Mouse (Mus musculus): Measurements from ENCODE around the gene Olfr432. TPM values are rescaled to one million over a fixed set of nuclear protein-coding genes. Genes with fewer than 3 reads are reported as not detected.
"Not testable (repeated sequence)": the region's sequence is repeated elsewhere in the genome, so short reads cannot be mapped to it uniquely, and the experiment has no call there.

Gene Olfr432
- total and polyA plus RNA-seq, 3 experiments = not detected

GRCm38 (mm10) chr1:174044431-174044830, 4.6 kb upstream of the Olfr432 start:
- H3K36me3 ChIP-seq (ENCODE audit: control insufficient read depth in 1 of 2, insufficient read depth in 2 of 2, low read length in 2 of 2) = no peaks in the 10 kb centered on the region
- H3K79me2 ChIP-seq (ENCODE audit: control insufficient read depth, insufficient read depth, low read length, poor library complexity) = no peaks in the 10 kb centered on the region
- DNase-seq (ENCODE audit: low read depth, low spot score) = no peak
- no peaks in the 10 kb centered on the region for H3K27me3 ChIP-seq (ENCODE audit: control insufficient read depth in 1 of 2, insufficient read depth in 2 of 2, low read length in 2 of 2)
- H3K4me3 ChIP-seq (ENCODE audit: control insufficient read depth in 1 of 2, insufficient read depth in 1 of 2, low read depth in 2 of 2, low read length in 2 of 2) = no peak overlapping the region
- no peak overlapping the region for H3K27ac ChIP-seq (ENCODE audit: control insufficient read depth, low read depth, low read length)
- H3K9ac ChIP-seq (ENCODE audit: control insufficient read depth, low read depth, low read length, poor library complexity, severe bottlenecking) = no peak overlapping the region
- no peaks in the 10 kb centered on the region for H3K9me3 ChIP-seq (replicated peaks; ENCODE audit: insufficient read depth, low read length)
- H3K4me1 ChIP-seq (ENCODE audit: control insufficient read depth in 1 of 2, insufficient read depth in 2 of 2, low read length in 2 of 2) = no peaks in the 10 kb centered on the region
- TF ChIP-seq ETS1 (IDR thresholded peaks at IDR 0.05; ENCODE audit: low read depth, low read length) = no peak
- no peak for TF ChIP-seq GABPA (IDR thresholded peaks at IDR 0.05; ENCODE audit: low read depth, low read length)
- TF ChIP-seq EP300 (IDR thresholded peaks at IDR 0.05; ENCODE audit: low read depth in 1 of 2, low read length in 2 of 2) = no peak

- not testable (repeated sequence) for H3K9ac ChIP-seq (ENCODE audit: control insufficient read depth, low read depth, low read length, poor library complexity, severe bottlenecking); H3K27ac ChIP-seq (ENCODE audit: control insufficient read depth, low read depth, low read length); H3K9me3 ChIP-seq (replicated peaks; ENCODE audit: insufficient read depth, low read length); H3K36me3 ChIP-seq (ENCODE audit: control insufficient read depth in 1 of 2, insufficient read depth in 2 of 2, low read length in 2 of 2); H3K79me2 ChIP-seq (ENCODE audit: control insufficient read depth, insufficient read depth, low read length, poor library complexity); DNase-seq (ENCODE audit: low read depth, low spot score); H3K4me3 ChIP-seq (ENCODE audit: control insufficient read depth in 1 of 2, insufficient read depth in 1 of 2, low read depth in 2 of 2, low read length in 2 of 2); H3K27me3 ChIP-seq (ENCODE audit: control insufficient read depth in 1 of 2, insufficient read depth in 2 of 2, low read length in 2 of 2); H3K4me1 ChIP-seq (ENCODE audit: control insufficient read depth in 1 of 2, insufficient read depth in 2 of 2, low read length in 2 of 2)
Measured at GRCm38 (mm10) chr1:174048227-174048626, 778 bp upstream of the Olfr432 start.

- not testable (repeated sequence) for H3K79me2 ChIP-seq (ENCODE audit: control insufficient read depth, insufficient read depth, low read length, poor library complexity)
Measured at GRCm38 (mm10) chr1:174049357-174049756, 352 bp downstream of the Olfr432 start.

DNA sequence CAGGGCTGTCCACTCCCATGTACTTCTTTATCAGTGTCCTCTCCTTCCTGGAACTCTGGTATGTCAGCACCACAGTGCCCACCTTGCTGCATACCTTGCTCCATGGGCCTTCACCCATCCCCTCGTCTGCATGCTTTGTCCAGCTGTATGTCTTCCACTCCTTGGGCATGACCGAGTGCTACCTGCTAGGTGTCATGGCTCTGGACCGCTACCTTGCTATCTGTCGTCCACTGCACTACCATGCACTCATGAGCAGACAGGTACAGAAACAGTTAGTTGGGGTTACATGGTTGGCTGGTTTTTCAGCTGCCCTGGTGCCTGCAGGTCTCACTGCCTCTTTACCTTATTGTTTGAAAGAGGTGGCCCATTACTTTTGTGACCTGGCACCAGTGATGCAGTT, 1.5 kb downstream of the Olfr432 start:
- TF ChIP-seq SIN3A (IDR thresholded peaks at IDR 0.05; ENCODE audit: low read length) = no peak
- TF ChIP-seq BHLHE40 (IDR thresholded peaks at IDR 0.05; ENCODE audit: borderline replicate concordance, low read depth, low read length) = no peak
- TF ChIP-seq ZC3H11A (IDR thresholded peaks at IDR 0.05; ENCODE audit: low read depth, low read length) = no peak
- no peak overlapping the region for H3K27ac ChIP-seq (ENCODE audit: control insufficient read depth, low read depth, low read length)
- DNase-seq (ENCODE audit: low read depth, low spot score) = no peak
- H3K79me2 ChIP-seq (ENCODE audit: control insufficient read depth, insufficient read depth, low read length, poor library complexity) = no peaks in the 10 kb centered on the region
- H3K36me3 ChIP-seq (ENCODE audit: control insufficient read depth in 1 of 2, insufficient read depth in 2 of 2, low read length in 2 of 2) = no peaks in the 10 kb centered on the region
- H3K9ac ChIP-seq (ENCODE audit: control insufficient read depth, low read depth, low read length, poor library complexity, severe bottlenecking) = no peak overlapping the region
- H3K27me3 ChIP-seq (ENCODE audit: control insufficient read depth in 1 of 2, insufficient read depth in 2 of 2, low read length in 2 of 2) = no peaks in the 10 kb centered on the region
- H3K4me1 ChIP-seq (ENCODE audit: control insufficient read depth in 1 of 2, insufficient read depth in 2 of 2, low read length in 2 of 2) = no peaks in the 10 kb centered on the region
- no peaks in the 10 kb centered on the region for H3K9me3 ChIP-seq (replicated peaks; ENCODE audit: insufficient read depth, low read length)
- no peak overlapping the region for H3K4me3 ChIP-seq (ENCODE audit: control insufficient read depth in 1 of 2, insufficient read depth in 1 of 2, low read depth in 2 of 2, low read length in 2 of 2)

More at GRCm38 (mm10) chr1:174049357-174049756, 352 bp downstream of the Olfr432 start:
- not testable (repeated sequence) for H3K9ac ChIP-seq (ENCODE audit: control insufficient read depth, low read depth, low read length, poor library complexity, severe bottlenecking); H3K4me3 ChIP-seq (ENCODE audit: control insufficient read depth in 1 of 2, insufficient read depth in 1 of 2, low read depth in 2 of 2, low read length in 2 of 2); H3K27ac ChIP-seq (ENCODE audit: control insufficient read depth, low read depth, low read length); H3K9me3 ChIP-seq (replicated peaks; ENCODE audit: insufficient read depth, low read length); H3K36me3 ChIP-seq (ENCODE audit: control insufficient read depth in 1 of 2, insufficient read depth in 2 of 2, low read length in 2 of 2); H3K4me1 ChIP-seq (ENCODE audit: control insufficient read depth in 1 of 2, insufficient read depth in 2 of 2, low read length in 2 of 2); H3K27me3 ChIP-seq (ENCODE audit: control insufficient read depth in 1 of 2, insufficient read depth in 2 of 2, low read length in 2 of 2)
- peak; percentile 6 for DNase-seq (ENCODE audit: low read depth, low spot score)

All from MEL (cell line).